Mouse (Mus musculus) liver, embryonic 12.5 days (tissue): Measurements from ENCODE around the gene Mipol1. TPM values are rescaled to one million over a fixed set of nuclear protein-coding genes. Genes with fewer than 3 reads are reported as not detected.
A peak's percentile ranks its signal among the peaks of the same experiment; 100 is the strongest.

Source experiments
- ATAC-seq: fragments of 200-750 bp; cut with Nextera tagmentation; 2 replicates; pipeline ENCODE4 v1.8.0; 2017; ENCODE audit warnings: moderate number of reproducible peaks, mild to moderate bottlenecking, moderate library complexity
- H3K27ac ChIP-seq: fragments of 300-500 bp; sonication (generic); 2 replicates; pipeline ENCODE4 v1.5.1; 2016; ENCODE audit warnings: mild to moderate bottlenecking
- H3K27me3 ChIP-seq: fragments of 300-500 bp; sonication (generic); replicated peaks from 2 replicates; pipeline ENCODE4 v1.6.1; 2016; ENCODE audit warnings: mild to moderate bottlenecking, moderate library complexity
- H3K36me3 ChIP-seq: fragments of 300-500 bp; sonication (generic); 2 replicates; pipeline ENCODE4 v1.6.1; 2016; ENCODE audit warnings: mild to moderate bottlenecking, moderate library complexity
- H3K4me1 ChIP-seq: fragments of 300-500 bp; sonication (generic); 2 replicates; pipeline ENCODE4 v1.6.1; 2016
- H3K4me2 ChIP-seq: fragments of 300-500 bp; sonication (generic); 2 replicates; pipeline ENCODE4 v1.6.1; 2016; ENCODE audit warnings: mild to moderate bottlenecking, moderate library complexity
- H3K4me3 ChIP-seq: fragments of 300-500 bp; sonication (generic); 2 replicates; pipeline ENCODE4 v1.5.1; 2016; ENCODE audit warnings: mild to moderate bottlenecking, moderate library complexity
- H3K9ac ChIP-seq: fragments of 300-500 bp; sonication (generic); 2 replicates; pipeline ENCODE4 v1.6.1; 2016; ENCODE audit warnings: mild to moderate bottlenecking, moderate library complexity
- H3K9me3 ChIP-seq: fragments of 300-500 bp; sonication (generic); replicated peaks from 2 replicates; pipeline ENCODE4 v1.6.1; 2016; ENCODE audit warnings: mild to moderate bottlenecking, moderate library complexity
- WGBS: fragments of 180-500 bp; shearing (Covaris S2); methylation state at CpG from one replicate; pipeline ENCODE4 v1.1.7; 2016; ENCODE audit not compliant: insufficient replicate concordance; 5-methylcytosine and 5-hydroxymethylcytosine counted together
- polyA plus RNA-seq: library from polyadenylated mRNA; unstranded; fragments of >200 nt; fragmentation: Nextera tagmentation; extraction: Ambion mirVana; gene quantifications from 2 replicates; pipeline ENCODE4 v1.2.1, GENCODE M21; 2016

Mipol1 gene
- polyA plus RNA-seq, 1 experiment from 2014 or later, result 5.4 TPM

DNA sequence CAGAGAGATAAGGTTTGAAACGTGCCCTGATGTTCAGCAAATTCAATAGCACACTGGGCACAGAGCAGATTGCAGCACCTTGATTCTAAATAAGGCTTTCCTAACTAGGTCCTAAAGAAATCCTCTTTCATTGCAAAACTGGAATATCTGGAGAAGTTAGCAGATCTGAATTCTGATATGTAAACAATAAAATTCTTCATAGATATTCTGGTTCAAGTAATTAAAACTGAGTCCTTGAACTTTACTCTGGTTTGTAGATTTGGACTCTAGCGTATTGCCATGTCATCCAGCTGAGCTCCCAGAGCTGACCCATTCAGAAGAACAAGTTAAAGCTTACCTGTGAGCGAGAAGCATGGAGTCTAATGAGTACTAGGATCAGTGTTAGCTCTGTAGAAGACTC lies 217.1 kb downstream of the Mipol1 start:
- H3K9me3 ChIP-seq, result no peaks in the 10 kb centered on the region
- 0 out of 2 replicates have a peak, but pooled peaks cover 7% of the 10 kb centered on the region for H3K4me1 ChIP-seq
- no peak overlapping the region for H3K9ac ChIP-seq
- no peak overlapping the region for H3K4me2 ChIP-seq
- no peaks in the 10 kb centered on the region for H3K36me3 ChIP-seq
- no peak overlapping the region for H3K27ac ChIP-seq
- ATAC-seq, result no peak
- WGBS, result 49% methylated on average over 3 of the region's 3 CpGs
- H3K27me3 ChIP-seq, result no peaks in the 10 kb centered on the region
- no peak overlapping the region for H3K4me3 ChIP-seq

DNA sequence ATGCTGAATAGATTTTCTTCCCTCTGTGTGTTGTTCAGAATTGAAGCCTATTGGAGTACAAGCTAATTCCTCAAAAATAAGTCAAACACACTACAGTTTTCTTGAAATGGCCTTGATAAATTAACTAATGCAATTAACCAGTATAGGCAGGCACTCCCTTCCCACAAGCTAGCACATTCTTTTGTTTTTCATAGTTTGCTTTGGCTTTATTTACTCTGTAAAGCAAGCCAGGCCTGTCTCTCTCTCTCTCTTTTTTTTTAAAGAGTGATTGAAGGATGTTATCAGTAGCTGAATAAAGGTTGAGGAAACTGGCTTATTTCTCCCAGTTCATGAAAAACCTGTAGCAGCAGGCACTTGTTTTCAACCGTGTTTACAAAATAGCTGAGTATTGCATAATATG lies 219.1 kb downstream of the Mipol1 start:
- no peaks in the 10 kb centered on the region for H3K9me3 ChIP-seq
- no peaks in the 10 kb centered on the region for H3K36me3 ChIP-seq
- 0 out of 2 replicates have a peak, but pooled peaks cover 7% of the 10 kb centered on the region for H3K4me1 ChIP-seq
- no peak overlapping the region for H3K27ac ChIP-seq
- H3K27me3 ChIP-seq, result no peaks in the 10 kb centered on the region
- no peak overlapping the region for H3K4me2 ChIP-seq
- H3K9ac ChIP-seq, result no peak overlapping the region
- H3K4me3 ChIP-seq, result no peak overlapping the region
- no peak for ATAC-seq
- 58% methylated on average over 1 of the region's 1 CpGs for WGBS

DNA sequence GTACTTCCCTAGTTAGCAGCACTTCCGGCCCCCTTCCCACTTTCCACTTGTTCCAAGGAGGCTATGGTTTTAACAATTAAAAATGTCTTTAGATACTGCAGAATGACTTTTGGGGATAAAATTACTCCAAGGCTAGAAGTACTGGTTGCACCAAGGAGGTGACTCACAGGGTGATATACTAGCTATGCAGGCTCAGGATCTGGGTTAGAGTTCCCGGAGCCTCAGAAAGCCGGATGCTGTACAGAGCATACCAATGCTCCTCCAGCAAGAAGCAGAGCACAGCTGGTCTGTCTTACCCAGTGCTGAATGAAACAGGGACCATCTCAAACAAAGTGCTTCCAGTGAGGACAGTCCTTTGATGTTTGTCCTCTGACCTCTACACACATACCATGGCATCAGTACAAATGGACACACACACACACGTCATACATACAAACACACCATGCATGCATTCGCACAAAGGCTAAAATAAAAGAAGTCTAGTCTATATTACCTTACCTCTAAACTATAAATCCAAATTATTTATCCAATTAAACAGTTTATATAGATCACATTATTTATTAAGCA lies 219.9 kb downstream of the Mipol1 start:
- Histone ChIP-seq H3K27ac (no peak overlapping the region), H3K36me3 (no peaks in the 10 kb centered on the region), H3K4me3 (no peak overlapping the region), H3K9ac (no peak overlapping the region), H3K4me1 (0 out of 2 replicates have a peak, but pooled peaks cover 7% of the 10 kb centered on the region), H3K4me2 (no peak overlapping the region), H3K27me3 (no peaks in the 10 kb centered on the region), H3K9me3 (no peaks in the 10 kb centered on the region)
- 80% methylated on average over 5 of the region's 5 CpGs for WGBS
- ATAC-seq, result peak; percentile 24; the same call in 1 of the 2 replicates

DNA sequence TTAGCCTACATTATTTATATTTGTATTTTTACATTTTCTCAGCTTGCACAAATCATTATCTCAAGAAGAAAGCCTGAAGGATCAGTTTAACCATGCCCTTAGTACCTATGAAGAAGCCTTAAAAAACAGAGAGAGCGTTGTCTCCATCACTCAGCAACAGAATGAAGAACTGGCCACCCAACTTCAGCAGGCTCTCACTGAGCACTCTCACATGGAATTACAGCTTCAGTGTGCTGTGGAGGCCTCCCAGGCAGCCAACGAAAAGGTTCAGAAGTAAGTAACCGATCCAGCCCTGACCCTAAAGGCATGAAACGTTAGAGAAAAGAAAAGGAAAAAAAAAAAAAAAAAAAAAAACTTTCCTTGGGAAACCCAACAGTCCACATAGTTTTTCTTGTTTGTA lies 226.7 kb downstream of the Mipol1 start:
- no peaks in the 10 kb centered on the region for H3K27me3 ChIP-seq
- H3K27ac ChIP-seq, result no peak overlapping the region
- no peaks in the 10 kb centered on the region for H3K4me1 ChIP-seq
- no peak for ATAC-seq
- H3K4me2 ChIP-seq, result no peak overlapping the region
- no peaks in the 10 kb centered on the region for H3K36me3 ChIP-seq
- WGBS, result 48% methylated on average over 4 of the region's 4 CpGs
- no peak overlapping the region for H3K9ac ChIP-seq
- no peak overlapping the region for H3K4me3 ChIP-seq
- H3K9me3 ChIP-seq, result no peaks in the 10 kb centered on the region

DNA sequence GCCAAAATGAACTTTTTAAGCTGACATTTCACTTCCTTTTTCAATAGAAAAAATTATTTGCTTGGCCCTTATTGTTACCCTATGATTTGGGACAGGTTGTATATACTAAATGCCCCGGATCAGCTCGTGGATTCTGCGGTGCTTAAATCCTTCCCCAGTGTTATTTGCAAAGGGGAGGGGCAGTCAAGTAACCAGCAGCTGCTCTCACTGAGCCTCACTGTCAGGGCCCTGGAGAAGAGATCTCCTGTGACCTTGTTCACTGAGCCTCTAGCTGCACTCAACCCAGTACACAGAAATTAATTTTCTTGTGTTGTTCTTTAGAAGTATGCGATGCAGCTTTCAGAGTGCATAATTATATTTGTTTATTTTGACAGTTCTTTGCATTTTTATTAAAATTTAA lies 227.1 kb downstream of the Mipol1 start:
- Histone ChIP-seq H3K27me3 (no peaks in the 10 kb centered on the region), H3K4me3 (no peak overlapping the region), H3K9ac (no peak overlapping the region), H3K27ac (no peak overlapping the region), H3K4me2 (no peak overlapping the region), H3K36me3 (no peaks in the 10 kb centered on the region), H3K4me1 (no peaks in the 10 kb centered on the region), H3K9me3 (no peaks in the 10 kb centered on the region)
- 46% methylated on average over 4 of the region's 4 CpGs for WGBS
- no peak for ATAC-seq

DNA sequence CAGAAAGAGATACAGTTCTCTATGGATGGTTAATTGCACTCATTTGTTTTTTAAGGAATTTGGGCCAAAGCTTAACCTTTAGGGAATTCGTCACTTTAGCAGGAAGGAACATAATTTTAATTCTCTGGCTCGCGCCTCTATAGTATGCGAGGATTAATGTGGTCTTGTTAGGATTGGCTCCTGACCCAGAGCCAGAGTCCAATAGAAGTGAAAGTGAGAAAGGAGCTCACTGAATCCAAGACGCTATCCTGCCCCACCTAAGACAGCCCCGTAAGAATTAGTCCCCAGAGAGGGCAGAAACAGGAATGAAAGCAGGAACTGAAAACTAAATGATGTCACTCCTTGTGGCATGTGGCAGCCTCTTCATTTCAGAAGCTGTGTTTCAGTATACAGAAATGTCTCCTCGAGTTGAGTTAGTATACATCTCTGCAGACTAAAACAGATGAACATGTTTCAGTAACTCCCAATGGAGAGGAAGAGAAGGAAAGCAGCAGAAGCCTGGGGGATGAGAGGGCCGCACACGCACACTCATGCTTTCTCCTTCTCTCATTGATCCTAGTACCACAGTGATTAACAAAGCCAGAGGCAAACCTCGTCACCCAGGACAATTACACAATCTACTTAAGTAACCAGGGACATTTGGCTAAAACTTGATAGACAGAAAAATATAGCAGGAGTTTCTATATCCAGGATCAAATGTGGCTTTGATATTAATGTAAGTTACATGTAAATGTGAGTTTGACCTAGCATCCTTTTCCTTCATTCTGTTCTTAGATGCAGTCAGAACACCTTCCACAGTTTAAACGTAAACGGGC lies 234.5 kb downstream of the Mipol1 start:
- Histone ChIP-seq H3K4me2 (no peak overlapping the region), H3K36me3 (no peaks in the 10 kb centered on the region), H3K4me3 (no peak overlapping the region), H3K27me3 (no peaks in the 10 kb centered on the region), H3K27ac (no peak overlapping the region), H3K9ac (no peak overlapping the region), H3K9me3 (no peaks in the 10 kb centered on the region), H3K4me1 (no peaks in the 10 kb centered on the region)
- no peak for ATAC-seq
- 78% methylated on average over 12 of the region's 12 CpGs for WGBS

DNA sequence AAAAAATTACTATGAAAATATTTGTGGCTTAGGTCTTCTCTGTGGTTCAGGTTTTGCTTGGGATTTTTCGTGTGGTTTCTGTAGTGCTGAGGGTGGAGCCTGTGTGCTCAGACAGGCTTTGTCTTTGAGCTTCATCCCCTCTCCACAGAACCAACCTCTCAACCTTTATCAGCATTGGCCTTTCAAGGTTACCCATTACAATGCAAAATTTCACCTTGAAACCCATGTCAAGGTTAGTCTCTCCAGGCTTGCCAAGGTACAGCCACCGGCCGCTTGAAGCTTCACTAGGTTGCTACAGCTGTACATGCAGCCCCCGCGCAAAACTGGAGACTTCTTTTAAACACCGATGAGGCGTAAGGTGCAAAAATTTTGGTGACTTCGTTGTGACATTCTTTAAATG lies 241.6 kb downstream of the Mipol1 start:
- Histone ChIP-seq H3K27me3 (no peaks in the 10 kb centered on the region), H3K4me1 (no peaks in the 10 kb centered on the region), H3K4me3 (no peak overlapping the region), H3K4me2 (no peak overlapping the region), H3K27ac (no peak overlapping the region), H3K9ac (no peak overlapping the region), H3K36me3 (no peaks in the 10 kb centered on the region), H3K9me3 (no peaks in the 10 kb centered on the region)
- no peak for ATAC-seq
- WGBS, result 75% methylated on average over 8 of the region's 8 CpGs

DNA sequence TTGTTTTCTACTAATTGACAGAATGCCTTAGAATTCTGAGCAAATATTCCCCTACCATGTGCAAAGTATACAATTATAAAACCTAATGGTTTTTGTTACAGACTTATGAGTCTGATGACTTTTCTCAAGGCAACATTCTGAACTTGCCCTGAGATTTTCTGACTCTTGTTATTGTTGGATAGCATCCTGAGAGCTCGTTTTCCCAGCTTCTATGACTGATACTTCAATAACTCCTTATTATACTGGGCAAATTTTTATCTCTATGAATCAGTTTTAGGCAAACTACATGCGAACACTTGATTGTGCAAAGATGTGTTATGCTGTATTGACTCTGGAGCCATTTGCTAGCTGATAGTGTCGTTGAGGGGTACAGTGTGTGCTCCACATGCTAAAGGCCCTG lies 246.6 kb downstream of the Mipol1 start:
- no peak for ATAC-seq
- H3K36me3 ChIP-seq, result no peaks in the 10 kb centered on the region
- H3K4me2 ChIP-seq, result no peak overlapping the region
- H3K4me3 ChIP-seq, result no peak overlapping the region
- no peaks in the 10 kb centered on the region for H3K4me1 ChIP-seq
- no peaks in the 10 kb centered on the region for H3K9me3 ChIP-seq
- H3K9ac ChIP-seq, result no peak overlapping the region
- H3K27me3 ChIP-seq, result no peaks in the 10 kb centered on the region
- WGBS, result 58% methylated on average over 3 of the region's 3 CpGs
- no peak overlapping the region for H3K27ac ChIP-seq

DNA sequence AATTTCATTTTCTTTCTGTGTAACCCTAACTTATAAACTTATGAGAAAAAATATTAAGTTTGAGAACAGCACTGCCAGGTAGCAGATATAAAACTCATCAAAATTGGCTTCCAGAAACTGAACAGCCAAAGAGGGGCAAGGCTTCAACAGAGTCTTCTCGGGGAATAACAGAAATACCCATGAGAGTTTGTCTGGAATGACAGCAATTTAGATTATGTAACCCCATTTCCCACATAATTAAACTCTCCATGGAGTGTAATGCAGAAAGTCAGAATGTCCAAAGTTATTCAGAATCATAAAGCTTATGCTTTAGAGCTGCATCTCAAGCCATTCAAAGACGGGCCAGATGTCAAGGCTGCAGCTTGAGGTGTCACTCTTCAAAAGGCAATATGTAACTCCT lies 251.6 kb downstream of the Mipol1 start:
- no peaks in the 10 kb centered on the region for H3K36me3 ChIP-seq
- H3K4me1 ChIP-seq, result no peaks in the 10 kb centered on the region
- whole genome bisulfite sequencing, result 59% methylated on average over 2 of the region's 2 CpGs
- H3K9ac ChIP-seq, result no peak overlapping the region
- H3K4me2 ChIP-seq, result no peak overlapping the region
- H3K4me3 ChIP-seq, result no peak overlapping the region
- no peaks in the 10 kb centered on the region for H3K9me3 ChIP-seq
- no peaks in the 10 kb centered on the region for H3K27me3 ChIP-seq
- no peak for ATAC-seq
- no peak overlapping the region for H3K27ac ChIP-seq

DNA sequence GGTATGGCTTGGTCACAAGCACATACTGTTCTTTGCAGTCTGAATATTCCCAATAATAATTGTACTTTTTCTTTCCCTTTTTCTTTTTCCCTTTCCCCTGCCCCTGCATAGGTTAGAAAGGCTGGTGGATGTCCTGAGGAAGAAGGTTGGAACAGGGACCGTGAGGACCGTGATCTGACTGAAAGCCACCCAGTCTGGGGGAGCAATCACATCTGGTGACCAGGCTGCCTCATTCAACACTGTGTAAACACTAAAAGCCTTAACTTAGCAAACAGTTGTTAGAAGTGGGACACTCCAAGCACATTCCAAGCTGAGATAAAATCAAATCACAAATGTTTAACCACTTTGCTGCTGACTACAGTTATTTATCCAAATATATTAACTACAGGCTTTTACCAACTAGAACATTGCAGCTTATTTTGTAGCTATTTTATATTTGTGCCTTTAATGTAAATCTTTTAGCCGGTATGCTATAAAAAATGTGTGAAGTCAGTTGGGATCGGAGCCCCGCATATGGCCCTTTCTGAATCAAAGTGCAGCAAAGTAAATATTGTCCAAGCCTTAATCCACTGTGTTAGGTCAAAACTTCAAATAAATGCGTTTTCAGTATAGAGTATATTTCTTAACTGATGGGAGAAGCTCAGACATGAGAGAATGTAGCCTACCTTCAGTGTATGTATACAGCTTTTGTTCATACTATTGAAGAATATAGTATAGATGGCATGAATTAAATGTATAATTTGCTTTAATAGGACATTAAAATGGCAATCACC lies 266.3 kb downstream of the Mipol1 start:
- ATAC-seq, result no peak
- no peaks in the 10 kb centered on the region for H3K9me3 ChIP-seq
- WGBS, result 72% methylated on average over 6 of the region's 6 CpGs
- H3K4me3 ChIP-seq, result no peak overlapping the region
- no peak overlapping the region for H3K27ac ChIP-seq
- H3K9ac ChIP-seq, result no peak overlapping the region
- no peak overlapping the region for H3K4me2 ChIP-seq
- no peaks in the 10 kb centered on the region for H3K36me3 ChIP-seq
- H3K4me1 ChIP-seq, result no peaks in the 10 kb centered on the region
- no peaks in the 10 kb centered on the region for H3K27me3 ChIP-seq

DNA sequence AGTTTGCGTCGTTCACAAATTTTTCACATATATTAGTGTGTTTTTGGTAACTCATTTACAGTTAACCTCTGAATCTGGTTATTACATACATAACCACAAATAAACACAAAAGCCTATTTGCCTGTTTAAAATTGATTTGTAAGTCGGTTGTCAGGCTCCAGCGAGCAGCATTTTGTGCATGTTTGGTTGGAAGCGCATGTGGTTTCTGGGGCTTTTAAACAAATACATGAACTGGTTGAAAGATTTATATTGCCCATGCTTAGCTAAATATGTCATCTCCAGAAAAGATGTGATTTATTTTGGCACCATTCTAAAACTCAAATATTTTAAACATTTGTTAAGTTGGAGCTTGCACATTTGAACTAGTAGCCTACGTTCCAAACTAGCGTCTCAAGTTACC lies 270.0 kb downstream of the Mipol1 start:
- Histone ChIP-seq H3K27ac (no peak overlapping the region), H3K4me1 (no peaks in the 10 kb centered on the region), H3K27me3 (no peaks in the 10 kb centered on the region), H3K4me3 (no peak overlapping the region), H3K9ac (no peak overlapping the region), H3K9me3 (no peaks in the 10 kb centered on the region), H3K4me2 (no peak overlapping the region), H3K36me3 (no peaks in the 10 kb centered on the region)
- WGBS, result 83% methylated on average over 7 of the region's 7 CpGs
- ATAC-seq, result no peak

DNA sequence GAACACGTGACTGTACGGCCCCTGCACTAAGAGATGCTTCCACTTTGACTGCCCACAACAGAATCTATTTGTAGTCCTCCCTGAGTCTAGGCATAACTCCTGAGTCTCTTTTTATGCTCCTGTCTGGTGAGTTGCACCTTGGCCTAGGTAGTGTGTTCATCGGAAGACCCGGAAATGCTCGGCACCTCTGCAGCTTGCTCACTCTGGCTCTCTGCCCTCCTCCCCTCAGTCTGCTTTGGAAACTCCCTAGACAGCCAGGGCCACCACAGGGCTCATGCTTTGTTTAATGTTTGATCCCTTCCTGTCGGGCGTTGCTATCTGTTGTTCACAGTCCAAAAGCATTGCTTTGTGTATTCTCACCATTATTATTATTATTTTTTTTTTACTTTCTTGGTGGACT lies 275.1 kb downstream of the Mipol1 start:
- WGBS, result 66% methylated on average over 7 of the region's 7 CpGs
- Histone ChIP-seq H3K4me3 (no peak overlapping the region), H3K4me1 (no peaks in the 10 kb centered on the region), H3K27me3 (no peaks in the 10 kb centered on the region), H3K36me3 (no peaks in the 10 kb centered on the region), H3K9ac (no peak overlapping the region), H3K9me3 (no peaks in the 10 kb centered on the region), H3K4me2 (no peak overlapping the region), H3K27ac (no peak overlapping the region)
- no peak for ATAC-seq
